Mouse (Mus musculus): ENCODE data around the gene 1700003F12Rik.

DNA sequence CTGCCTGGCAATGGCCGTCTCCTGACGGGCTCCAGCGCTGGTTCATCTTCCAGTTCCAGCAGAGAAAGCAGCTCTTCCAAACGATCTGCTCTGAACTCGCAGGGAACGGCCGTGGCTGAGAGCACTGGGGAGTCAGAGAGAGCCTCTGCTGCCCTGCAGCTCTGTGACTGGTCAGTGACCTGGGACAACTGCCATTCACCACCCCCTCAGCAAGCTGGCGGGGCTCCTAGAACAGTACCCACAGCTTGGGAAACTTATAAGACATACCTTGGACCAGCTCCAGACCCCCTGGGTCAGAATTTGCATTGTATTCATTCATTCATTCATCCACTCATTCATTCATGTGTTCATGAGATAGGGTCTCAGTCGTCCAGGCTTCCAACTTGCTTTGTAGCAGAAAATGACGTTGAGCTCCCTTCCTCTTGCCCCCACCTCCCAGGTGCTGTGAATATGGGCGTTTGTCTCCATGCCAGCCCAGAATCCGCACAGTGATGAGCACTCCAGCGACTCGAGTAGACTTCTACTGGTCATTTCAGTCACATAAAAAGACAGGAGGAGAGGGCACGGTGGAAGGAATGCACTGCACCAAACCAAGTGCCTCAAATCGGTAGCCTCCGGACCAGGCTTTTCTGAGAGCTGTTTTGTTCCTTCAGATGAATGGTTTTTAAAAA is 38.2 kb downstream of the 1700003F12Rik start:
- TF ChIP-seq CTCF (conservative IDR thresholded peaks at IDR 0.05; ENCODE audit: insufficient read depth, insufficient read length, low read depth, low read length) (no peak), POLR2A (IDR thresholded peaks at IDR 0.05; ENCODE audit: low read depth, low read length) (no peak)
